Mouse (Mus musculus) spleen, adult 2 months (tissue): Measurements from ENCODE around the gene Adgrl3.

ENCODE experiments used
- CTCF ChIP-seq: fragments of 200-500 bp; IDR thresholded peaks from 2 replicates; pipeline ENCODE4 v1.5.1; 2011; ENCODE audit warnings: mild to moderate bottlenecking, inconsistent platforms; ENCODE audit not compliant: insufficient read depth, insufficient read length, insufficient replicate concordance; ENCODE audit errors: extremely low read depth
- POLR2A ChIP-seq: fragments of 200-500 bp; IDR thresholded peaks from 2 replicates; pipeline ENCODE4 v1.6.1; 2011; ENCODE audit warnings: low read depth, low read length, inconsistent platforms

- TF ChIP-seq CTCF (no peak), POLR2A (no peak)
Measured at GRCm38 (mm10) chr5:81248724-81249123, 228.8 kb downstream of the Adgrl3 start.
